Comparison of ENCODE assay signal across 8 mouse cellular contexts in the genomic region with DNA sequence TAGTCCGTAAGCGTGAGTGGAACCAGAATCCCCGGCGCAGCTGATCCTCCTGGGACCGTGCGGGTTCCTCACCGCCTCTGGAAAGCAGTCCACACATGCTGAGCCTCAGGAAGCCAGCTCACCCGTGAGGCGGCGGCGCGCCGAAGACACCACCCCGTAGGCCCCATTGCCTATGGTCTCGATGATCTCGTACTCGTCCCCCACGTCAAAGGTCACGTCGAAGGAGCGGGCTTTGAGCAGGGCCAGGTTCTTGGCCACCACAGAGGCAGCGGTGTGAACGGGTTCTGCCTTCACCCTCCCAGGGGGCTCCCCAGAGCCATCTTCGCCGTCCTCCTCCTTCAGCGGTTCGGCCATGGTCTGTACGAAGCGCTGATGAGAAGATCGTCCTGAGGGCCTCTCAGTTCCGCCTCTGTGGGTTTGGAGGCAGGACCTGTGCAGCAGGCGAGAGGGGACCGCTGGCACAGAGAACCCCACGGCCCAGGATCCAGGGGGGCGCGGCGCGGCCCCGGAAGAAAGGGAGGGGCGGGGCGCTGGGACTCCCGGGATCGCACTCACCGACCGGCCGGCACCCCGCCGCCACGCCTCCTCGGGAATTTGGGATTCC. TPM values are rescaled to one million over a fixed set of nuclear protein-coding genes. Genes with fewer than 3 reads are reported as not detected.
DNase-seq lines count a peak whose midpoint lies in the region; ATAC-seq lines count a peak whose summit lies in the region.

No protein-coding gene starts in this region.

- peak overlapping the region; percentile 85 for H3K4me2 ChIP-seq in forebrain, embryonic 12.5 days
- H3K4me2 ChIP-seq in stomach, embryonic 14.5 days (replicated peaks; ENCODE audit: low read depth, low read length) = peak overlapping the region; percentile 92

- DNase-seq in adrenal gland, adult (ENCODE audit: inconsistent age in 2 of 2, low spot score in 1 of 2) = peak; percentile 61 to 83
- DNase-seq in adrenal gland, postnatal 4 days (ENCODE audit: low spot score in 2 of 2) = no peak
- peak; percentile 62 for DNase-seq in thymus, postnatal 4 days
- DNase-seq in thymus, postnatal 0 days (ENCODE audit: low spot score) = no peak
- DNase-seq in kidney, postnatal 10 days = peak; percentile 62

- peaks cover 41% of the 10 kb centered on the region for H3K36me3 ChIP-seq in forebrain, embryonic 12.5 days (replicated peaks)
- H3K36me3 ChIP-seq in megakaryocyte, embryonic 14.5 days (replicated peaks; ENCODE audit: low read length) = peaks cover 42% of the 10 kb centered on the region
- H3K36me3 ChIP-seq in stomach, embryonic 14.5 days (ENCODE audit: control insufficient read depth, insufficient read depth, low read length) = peaks cover 33% of the 10 kb centered on the region

- no peaks in the 10 kb centered on the region for H3K9me3 ChIP-seq in forebrain, embryonic 12.5 days
- no peaks in the 10 kb centered on the region for H3K9me3 ChIP-seq in megakaryocyte, embryonic 14.5 days
- no peaks in the 10 kb centered on the region for H3K9me3 ChIP-seq in stomach, embryonic 14.5 days (ENCODE audit: control insufficient read depth, low read depth, low read length)

- peak; percentile 59 for ATAC-seq in forebrain, embryonic 12.5 days (ENCODE audit: low FRiP score)
- peak; percentile 40 for ATAC-seq in stomach, embryonic 14.5 days (ENCODE audit: insufficient number of reproducible peaks, insufficient read depth, low FRiP score, low read depth)

- peak overlapping the region; percentile 92 for H3K9ac ChIP-seq in forebrain, embryonic 12.5 days
- peak overlapping the region; percentile 80 for H3K9ac ChIP-seq in stomach, embryonic 14.5 days (replicated peaks; ENCODE audit: low read depth, low read length)

- peak overlapping the region; percentile 89 for H3K27ac ChIP-seq in forebrain, embryonic 12.5 days
- peak overlapping the region; percentile 90 for H3K27ac ChIP-seq in stomach, embryonic 14.5 days (ENCODE audit: low read length)

- WGBS in forebrain, embryonic 12.5 days = under 1% methylated on average over 44 of the region's 50 CpGs
- WGBS in stomach, embryonic 14.5 days = 2% methylated on average over 48 of the region's 50 CpGs

- H3K27me3 ChIP-seq in forebrain, embryonic 12.5 days = no peaks in the 10 kb centered on the region
- peaks cover 39% of the 10 kb centered on the region for H3K27me3 ChIP-seq in megakaryocyte, embryonic 14.5 days (replicated peaks)
- no peaks in the 10 kb centered on the region for H3K27me3 ChIP-seq in stomach, embryonic 14.5 days (ENCODE audit: control insufficient read depth, insufficient read depth, low read length)

- H3K4me1 ChIP-seq in forebrain, embryonic 12.5 days = peaks cover 31% of the 10 kb centered on the region
- peaks cover 19% of the 10 kb centered on the region for H3K4me1 ChIP-seq in megakaryocyte, embryonic 14.5 days
- H3K4me1 ChIP-seq in stomach, embryonic 14.5 days (ENCODE audit: control insufficient read depth, insufficient read depth, low read length) = peaks cover 9% of the 10 kb centered on the region; the same call in 1 of the 2 replicates

- peak overlapping the region; percentile 86 for H3K4me3 ChIP-seq in forebrain, embryonic 12.5 days (replicated peaks)
- H3K4me3 ChIP-seq in megakaryocyte, embryonic 14.5 days (replicated peaks) = peak overlapping the region; percentile 93
- peak overlapping the region; percentile 92 for H3K4me3 ChIP-seq in stomach, embryonic 14.5 days (ENCODE audit: low read depth, low read length)

RNA-seq across cellular contexts. Expression of a gene that starts 0.6 kb away (rescaled TPM):
- total RNA-seq in adrenal gland, postnatal 4 days (2021) = 10 to 100 TPM; 25.9 to 28.1 TPM
- 26.0 and 26.2 TPM in 2 replicates for polyA plus RNA-seq in thymus, postnatal 0 days (2015; fragmentation: Nextera tagmentation; extraction: Ambion mirVana)
- polyA plus RNA-seq in forebrain, embryonic 12.5 days (2016; fragmentation: Nextera tagmentation; extraction: Ambion mirVana) = 93.4 and 95.7 TPM in 2 replicates
- 20.6 and 21.5 TPM in 2 replicates for polyA plus RNA-seq in megakaryocyte, embryonic 14.5 days (2012; ENCODE audit: insufficient read depth, low replicate concordance)
- polyA plus RNA-seq in stomach, embryonic 14.5 days (2014; fragmentation: Nextera tagmentation; extraction: Ambion mirVana) = 47.4 and 47.7 TPM in 2 replicates

RNA-seq across cellular contexts. Expression of a gene that starts 8.4 kb away (rescaled TPM):
- 10 to 100 TPM; 65.8 to 68.6 TPM for total RNA-seq in adrenal gland, postnatal 4 days (2021)
- polyA plus RNA-seq in thymus, postnatal 0 days (2015; fragmentation: Nextera tagmentation; extraction: Ambion mirVana) = 5.5 and 10.7 TPM in 2 replicates
- polyA plus RNA-seq in forebrain, embryonic 12.5 days (2016; fragmentation: Nextera tagmentation; extraction: Ambion mirVana) = 66.9 and 69.4 TPM in 2 replicates
- polyA plus RNA-seq in megakaryocyte, embryonic 14.5 days (2012; ENCODE audit: insufficient read depth, low replicate concordance) = not detected in 2 replicates
- 367 and 408 TPM in 2 replicates for polyA plus RNA-seq in stomach, embryonic 14.5 days (2014; fragmentation: Nextera tagmentation; extraction: Ambion mirVana)

RNA-seq across cellular contexts. Expression of a gene that starts 11.3 kb away (rescaled TPM):
- total RNA-seq in adrenal gland, postnatal 4 days (2021) = 10 to 100 TPM; 21.3 to 25.4 TPM
- polyA plus RNA-seq in thymus, postnatal 0 days (2015; fragmentation: Nextera tagmentation; extraction: Ambion mirVana) = 6.7 and 8.9 TPM in 2 replicates
- 34.6 and 35.6 TPM in 2 replicates for polyA plus RNA-seq in forebrain, embryonic 12.5 days (2016; fragmentation: Nextera tagmentation; extraction: Ambion mirVana)
- 4.7 TPM in 1 of 2 replicates, not detected in the other for polyA plus RNA-seq in megakaryocyte, embryonic 14.5 days (2012; ENCODE audit: insufficient read depth, low replicate concordance)
- 29.6 and 43.7 TPM in 2 replicates for polyA plus RNA-seq in stomach, embryonic 14.5 days (2014; fragmentation: Nextera tagmentation; extraction: Ambion mirVana)

RNA-seq across cellular contexts. Expression of a gene that starts 39.7 kb away (rescaled TPM):
- 1 to 10 TPM; 2.9 to 4.1 TPM for total RNA-seq in adrenal gland, postnatal 4 days (2021)
- not detected in 2 replicates for polyA plus RNA-seq in thymus, postnatal 0 days (2015; fragmentation: Nextera tagmentation; extraction: Ambion mirVana)
- 7.2 and 7.7 TPM in 2 replicates for polyA plus RNA-seq in forebrain, embryonic 12.5 days (2016; fragmentation: Nextera tagmentation; extraction: Ambion mirVana)
- not detected in 2 replicates for polyA plus RNA-seq in megakaryocyte, embryonic 14.5 days (2012; ENCODE audit: insufficient read depth, low replicate concordance)
- 1.4 and 1.6 TPM in 2 replicates for polyA plus RNA-seq in stomach, embryonic 14.5 days (2014; fragmentation: Nextera tagmentation; extraction: Ambion mirVana)

Comparison
In these comparisons a context has a peak if more than half of its experiments do, and no peak if none do; other contexts are left out.
1. DNase-seq: peak in adrenal gland, adult (2 of 2), thymus, postnatal 4 days (single experiment) and kidney, postnatal 10 days (single experiment); none in adrenal gland, postnatal 4 days (0 of 2) and thymus, postnatal 0 days (single experiment).
2. Peak in every context shown above with its lines, with median percentiles within 50 percentile points of each other: H3K4me3 ChIP-seq.